Mouse (Mus musculus) testis, adult 10 weeks (tissue): ENCODE measurements around the gene Gm8926. TPM values are rescaled to one million over a fixed set of nuclear protein-coding genes. Genes with fewer than 3 reads are reported as not detected.

Experiments used
- polyA plus RNA-seq: library from polyadenylated mRNA; stranded (reverse); fragments of 350-450 nt; fragmentation: Illumina TruSeq; extraction: RNeasy Lipid Tissue Mini Kit (QIAGEN cat#74804); gene quantifications from one replicate; pipeline ENCODE4 v1.2.3, GENCODE M21; 2014; ENCODE audit warnings: low read depth, low replicate concordance

Gene Gm8926
- polyA plus RNA-seq: 99.5 TPM

DNA sequence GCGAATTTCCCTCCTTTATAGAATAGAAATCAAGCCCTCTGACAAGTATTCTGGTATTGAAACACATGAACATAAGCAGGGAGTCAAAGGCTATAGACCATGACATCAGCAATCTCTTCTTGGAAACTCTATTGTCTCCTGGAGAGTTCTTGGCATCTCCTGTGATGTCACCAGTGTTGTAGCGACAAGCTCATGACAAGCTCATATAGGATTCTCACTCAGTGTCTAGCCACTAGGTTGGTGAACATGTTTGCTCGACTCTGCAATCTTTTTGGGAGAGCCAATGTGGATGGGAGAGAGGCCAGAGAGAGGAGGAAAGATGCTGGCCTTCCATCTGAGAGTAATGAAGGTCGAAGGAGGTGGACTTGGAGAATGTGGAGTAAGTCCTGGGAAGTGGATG is at the start of gene Gm8926:
Gene Gm8926 (plus strand): TSS at position 301 of the 400 bp plus-strand sequence.

Other genes with a start within 250 kb of the Gm8926 start
- gene Gm6460, start 175.6 kb upstream of the Gm8926 start, polyA plus RNA-seq: 5.5 TPM
- 33.3 TPM for gene Gm8922, start 88.6 kb upstream of the Gm8926 start, polyA plus RNA-seq
- gene Gm6465, start 75.0 kb downstream of the Gm8926 start, polyA plus RNA-seq: 26.3 TPM
- gene 4933402N22Rik, start 147.5 kb downstream of the Gm8926 start, polyA plus RNA-seq: 52.3 TPM